Mouse (Mus musculus) thymus, adult 2 months (tissue): ENCODE measurements around the gene Acyp1.

Experiments
- CTCF ChIP-seq: fragments of 200-500 bp; IDR thresholded peaks from 2 replicates; pipeline ENCODE4 v1.5.1; 2012; ENCODE audit warnings: mild to moderate bottlenecking, control low read depth, low read length, moderate library complexity, borderline replicate concordance; ENCODE audit not compliant: control insufficient read depth, poor library complexity, insufficient read depth; ENCODE audit errors: extremely low read depth
- POLR2A ChIP-seq: fragments of 200-500 bp; IDR thresholded peaks from 2 replicates; pipeline ENCODE4 v1.6.1; 2012; ENCODE audit warnings: mild to moderate bottlenecking, low read length, control low read depth, moderate library complexity; ENCODE audit not compliant: control insufficient read depth, poor library complexity, insufficient read depth; ENCODE audit errors: extremely low read depth

GRCm38 (mm10) chr12:85264940-85265339 lies 23.3 kb downstream of the Acyp1 start:
- TF ChIP-seq CTCF (no peak), POLR2A (no peak)
